Comparison of ENCODE assay signal across 8 mouse cellular contexts in genomic region chr1:155784343-155785205, GRCm38 (mm10). TPM values are rescaled to one million over a fixed set of nuclear protein-coding genes. Genes with fewer than 3 reads are reported as not detected.
A peak's percentile ranks its signal among the peaks of the same experiment; 100 is the strongest.
DNase-seq lines count a peak whose midpoint lies in the region; ATAC-seq and TF ChIP-seq lines count a peak whose summit lies in the region.

No protein-coding gene starts in this region.

- H3K9ac ChIP-seq in heart, embryonic 16.5 days (ENCODE audit: low read length) = no peak overlapping the region
- no peak overlapping the region for H3K9ac ChIP-seq in kidney, postnatal 0 days (ENCODE audit: low read depth, low read length)
- H3K9ac ChIP-seq in lung, postnatal 0 days (replicated peaks; ENCODE audit: low read depth) = no peak overlapping the region

- ATAC-seq in heart, embryonic 16.5 days (replicated peaks; ENCODE audit: extremely low read depth, insufficient read depth, low FRiP score) = no peak; the same call in 1 of the 2 replicates
- peak; percentile 26; the same call in 1 of the 2 replicates for ATAC-seq in kidney, postnatal 0 days (replicated peaks; ENCODE audit: low FRiP score, low read depth)
- peak; percentile 59 for ATAC-seq in lung, postnatal 0 days

- peaks cover 43% of the 10 kb centered on the region; the same call in 1 of the 2 replicates for H3K27me3 ChIP-seq in embryonic facial prominence, embryonic 10.5 days (replicated peaks; ENCODE audit: low read depth, poor library complexity, severe bottlenecking)
- H3K27me3 ChIP-seq in heart, embryonic 16.5 days (ENCODE audit: control insufficient read depth, insufficient read depth, low read length) = no peaks in the 10 kb centered on the region
- H3K27me3 ChIP-seq in kidney, postnatal 0 days (ENCODE audit: insufficient read depth, low read length) = no peaks in the 10 kb centered on the region
- H3K27me3 ChIP-seq in lung, postnatal 0 days (replicated peaks; ENCODE audit: insufficient read depth, low read length) = no peaks in the 10 kb centered on the region

- H3K9me3 ChIP-seq in embryonic facial prominence, embryonic 10.5 days = 0 out of 2 replicates have a peak, but pooled peaks cover 2% of the 10 kb centered on the region
- peaks cover 5% of the 10 kb centered on the region for H3K9me3 ChIP-seq in heart, embryonic 16.5 days (replicated peaks; ENCODE audit: control insufficient read depth, low read length)
- H3K9me3 ChIP-seq in kidney, postnatal 0 days (replicated peaks; ENCODE audit: low read length) = no peaks in the 10 kb centered on the region
- no peaks in the 10 kb centered on the region for H3K9me3 ChIP-seq in lung, postnatal 0 days (ENCODE audit: low read length)

- DNase-seq in CD4-positive, CD25-positive, alpha-beta regulatory T cell, adult 2 months (ENCODE audit: low read depth, low spot score) = peak; percentile 79
- peak; percentile 67 for DNase-seq in ZHBTc4 (ENCODE audit: low read depth, low spot score)
- peak; percentile 74 for DNase-seq in embryonic facial prominence, embryonic 10.5 days (ENCODE audit: low spot score)
- DNase-seq in kidney, postnatal 0 days (ENCODE audit: low spot score) = peak; percentile 82
- peak; percentile 64 for DNase-seq in lung, postnatal 0 days (ENCODE audit: low spot score)
- DNase-seq in ovary, postnatal 10 days (ENCODE audit: low spot score) = peak; percentile 20
- peak; percentile 39 for DNase-seq in urinary bladder, postnatal 25 days (ENCODE audit: low spot score)

- WGBS in embryonic facial prominence, embryonic 10.5 days = 42% methylated on average over 19 of the region's 19 CpGs
- 26% methylated on average over 19 of the region's 19 CpGs for WGBS in heart, embryonic 16.5 days
- WGBS in kidney, postnatal 0 days = 35% methylated on average over 19 of the region's 19 CpGs
- 32% methylated on average over 19 of the region's 19 CpGs for WGBS in lung, postnatal 0 days

- peaks cover 61% of the 10 kb centered on the region for H3K36me3 ChIP-seq in embryonic facial prominence, embryonic 10.5 days (replicated peaks)
- H3K36me3 ChIP-seq in heart, embryonic 16.5 days (ENCODE audit: control insufficient read depth, insufficient read depth) = peaks cover 33% of the 10 kb centered on the region
- H3K36me3 ChIP-seq in kidney, postnatal 0 days (ENCODE audit: insufficient read depth, low read length) = peaks cover 48% of the 10 kb centered on the region
- H3K36me3 ChIP-seq in lung, postnatal 0 days (ENCODE audit: insufficient read depth, low read length) = peaks cover 39% of the 10 kb centered on the region

- peak overlapping the region; percentile 39; the same call in 1 of the 2 replicates for H3K4me2 ChIP-seq in heart, embryonic 16.5 days (ENCODE audit: low read depth, low read length)
- peak overlapping the region; percentile 21; the same call in 1 of the 2 replicates for H3K4me2 ChIP-seq in kidney, postnatal 0 days (ENCODE audit: low read length)
- H3K4me2 ChIP-seq in lung, postnatal 0 days (replicated peaks; ENCODE audit: low read depth, low read length) = no peak overlapping the region

- H3K4me1 ChIP-seq in embryonic facial prominence, embryonic 10.5 days = peaks cover 10% of the 10 kb centered on the region
- H3K4me1 ChIP-seq in heart, embryonic 16.5 days (ENCODE audit: control insufficient read depth, insufficient read depth, low read length) = peaks cover 6% of the 10 kb centered on the region
- H3K4me1 ChIP-seq in kidney, postnatal 0 days (replicated peaks; ENCODE audit: insufficient read depth, low read length) = no peaks in the 10 kb centered on the region; the same call in 1 of the 2 replicates
- no peaks in the 10 kb centered on the region for H3K4me1 ChIP-seq in lung, postnatal 0 days (ENCODE audit: insufficient read depth, low read depth, low read length)

- H3K4me3 ChIP-seq in embryonic facial prominence, embryonic 10.5 days = no peak overlapping the region
- no peak overlapping the region for H3K4me3 ChIP-seq in heart, embryonic 16.5 days (ENCODE audit: low read length)
- H3K4me3 ChIP-seq in kidney, postnatal 0 days (replicated peaks; ENCODE audit: low read depth, low read length) = no peak overlapping the region
- H3K4me3 ChIP-seq in lung, postnatal 0 days (ENCODE audit: low read depth, low read length) = no peak overlapping the region

- peak; percentile 81 for TF ChIP-seq CTCF in kidney, postnatal 0 days (IDR thresholded peaks at IDR 0.05; ENCODE audit: low read depth)
- TF ChIP-seq CTCF in lung, postnatal 0 days (IDR thresholded peaks at IDR 0.05) = peak; percentile 83

- no peak for TF ChIP-seq EP300 in lung, postnatal 0 days (IDR thresholded peaks at IDR 0.05)

- H3K27ac ChIP-seq in embryonic facial prominence, embryonic 10.5 days (replicated peaks) = no peak overlapping the region
- H3K27ac ChIP-seq in heart, embryonic 16.5 days (ENCODE audit: low read length) = no peak overlapping the region
- H3K27ac ChIP-seq in kidney, postnatal 0 days = no peak overlapping the region
- H3K27ac ChIP-seq in lung, postnatal 0 days (ENCODE audit: low read length) = no peak overlapping the region

RNA-seq across cellular contexts. Expression of gene Qsox1, which starts 28.1 kb away (rescaled TPM):
- polyA plus RNA-seq in embryonic facial prominence, embryonic 10.5 days (2016; fragmentation: Nextera tagmentation; extraction: Ambion mirVana) = 14.8 and 14.9 TPM in 2 replicates
- 25.1 and 29.5 TPM in 2 replicates for polyA plus RNA-seq in heart, embryonic 16.5 days (2015; fragmentation: Nextera tagmentation; extraction: Ambion mirVana)
- 28.5 and 30.0 TPM in 2 replicates for polyA plus RNA-seq in kidney, postnatal 0 days (2015; fragmentation: Nextera tagmentation; extraction: Ambion mirVana)
- 58.1 and 62.9 TPM in 2 replicates for polyA plus RNA-seq in lung, postnatal 0 days (2015; fragmentation: Nextera tagmentation; extraction: Ambion mirVana)

RNA-seq across cellular contexts. Expression of gene Lhx4, which starts 33.1 kb away (rescaled TPM):
- 1.1 and 2.5 TPM in 2 replicates for polyA plus RNA-seq in embryonic facial prominence, embryonic 10.5 days (2016; fragmentation: Nextera tagmentation; extraction: Ambion mirVana)
- polyA plus RNA-seq in heart, embryonic 16.5 days (2015; fragmentation: Nextera tagmentation; extraction: Ambion mirVana) = not detected in 2 replicates
- polyA plus RNA-seq in kidney, postnatal 0 days (2015; fragmentation: Nextera tagmentation; extraction: Ambion mirVana) = not detected in 2 replicates
- not detected in 2 replicates for polyA plus RNA-seq in lung, postnatal 0 days (2015; fragmentation: Nextera tagmentation; extraction: Ambion mirVana)

Comparison
In these comparisons a context has a peak if more than half of its experiments do, and no peak if none do; other contexts are left out.
1. DNase-seq: peak in every context shown above with its lines; median percentile 82 in kidney, postnatal 0 days; 79 in CD4-positive, CD25-positive, alpha-beta regulatory T cell, adult 2 months; 74 in embryonic facial prominence, embryonic 10.5 days; 67 in ZHBTc4; 64 in lung, postnatal 0 days; 39 in urinary bladder, postnatal 25 days; 20 in ovary, postnatal 10 days.